Mouse (Mus musculus) A20 (cell line): ENCODE results near the gene Fut11.

Experiments used
- DNase-seq: peaks from one replicate; pipeline ENCODE4 v3.0.0-alpha.2; 2011; ENCODE audit warnings: low read depth, low spot score

The Fut11 gene

GRCm38 (mm10) chr14:20694884-20695760 lies at the start of gene Fut11:
Gene Fut11 (plus strand): TSS chr14:20694968.
- peak; percentile 92 for DNase-seq

GRCm38 (mm10) chr14:20645547-20645946 lies 49.2 kb upstream of the Fut11 start:
- DNase-seq, result peak; percentile 33

- no peak for DNase-seq
These were observed 48.4 kb upstream of the Fut11 start for GRCm38 (mm10) chr14:20646381-20646780.

GRCm38 (mm10) chr14:20651000-20651399 lies 43.8 kb upstream of the Fut11 start:
- DNase-seq, result no peak

GRCm38 (mm10) chr14:20651722-20652256 lies 43.0 kb upstream of the Fut11 start:
- no peak for DNase-seq

- no peak for DNase-seq
These were observed 39.9 kb upstream of the Fut11 start for GRCm38 (mm10) chr14:20654690-20655421.

GRCm38 (mm10) chr14:20655731-20656130 lies 39.0 kb upstream of the Fut11 start:
- DNase-seq, result no peak

DNA sequence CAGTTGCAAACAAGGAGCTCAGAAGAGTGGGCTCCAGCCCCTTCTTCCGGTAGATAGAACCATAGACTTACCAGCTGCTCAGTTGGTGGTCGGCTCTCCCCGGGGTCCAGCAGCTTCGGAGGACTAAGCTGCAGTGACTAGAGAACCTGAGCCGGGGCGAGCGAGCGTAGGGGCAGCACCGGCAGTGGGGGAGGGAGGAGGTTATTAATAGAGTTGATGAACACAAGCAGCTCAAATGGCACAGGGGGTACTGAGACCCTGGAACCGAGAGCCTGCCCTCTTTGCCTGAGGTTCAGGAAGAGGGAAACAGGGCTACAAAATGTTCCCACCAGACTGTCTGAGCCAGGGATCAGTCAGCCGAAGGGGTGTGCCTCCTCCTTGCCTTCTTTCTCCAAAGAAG lies 38.4 kb upstream of the Fut11 start, which contains the start of gene Myoz1:
Gene Myoz1 (minus strand): TSS at position 180 of the 400 bp plus-strand sequence.
- DNase-seq, result no peak

DNA sequence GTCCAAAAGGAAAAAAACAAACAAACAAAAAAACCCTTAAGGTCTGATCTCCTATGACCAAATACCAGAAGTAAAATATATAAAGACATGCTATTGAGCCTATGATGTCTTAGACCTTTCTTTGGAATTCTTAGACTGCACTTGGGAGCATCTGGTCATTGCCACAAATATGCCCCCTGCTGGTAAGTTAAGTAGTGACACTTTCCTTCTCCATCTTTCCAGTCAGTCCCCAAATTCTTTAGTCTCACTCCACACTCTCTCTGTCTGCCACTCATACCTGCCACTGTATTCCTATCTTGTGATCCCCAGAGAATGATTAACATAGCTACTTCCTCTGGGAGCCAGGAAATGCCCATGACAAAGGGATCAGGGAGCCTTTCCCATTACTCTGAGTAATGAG lies 36.4 kb upstream of the Fut11 start:
- peak; percentile 39 for DNase-seq

GRCm38 (mm10) chr14:20658902-20659301 lies 35.9 kb upstream of the Fut11 start:
- DNase-seq, result no peak

DNA sequence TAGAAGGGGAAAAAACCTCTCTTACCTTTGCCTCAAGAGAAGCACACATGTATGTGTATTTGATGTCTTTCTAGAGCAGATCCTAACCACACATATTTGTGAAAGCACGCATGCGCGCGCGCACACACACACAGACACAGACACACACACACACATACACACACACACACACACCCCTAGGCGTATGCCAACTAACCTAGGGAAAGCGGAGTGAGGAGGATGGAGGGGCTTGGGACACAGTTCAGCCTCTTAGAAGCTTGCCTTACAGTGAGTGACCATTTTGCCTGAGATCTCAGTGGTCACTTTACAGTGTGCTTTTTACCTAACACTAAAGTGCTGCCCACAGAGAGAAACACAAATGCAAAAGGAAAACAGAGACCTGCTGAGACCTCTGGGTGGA lies 35.1 kb upstream of the Fut11 start:
- DNase-seq, result no peak

DNA sequence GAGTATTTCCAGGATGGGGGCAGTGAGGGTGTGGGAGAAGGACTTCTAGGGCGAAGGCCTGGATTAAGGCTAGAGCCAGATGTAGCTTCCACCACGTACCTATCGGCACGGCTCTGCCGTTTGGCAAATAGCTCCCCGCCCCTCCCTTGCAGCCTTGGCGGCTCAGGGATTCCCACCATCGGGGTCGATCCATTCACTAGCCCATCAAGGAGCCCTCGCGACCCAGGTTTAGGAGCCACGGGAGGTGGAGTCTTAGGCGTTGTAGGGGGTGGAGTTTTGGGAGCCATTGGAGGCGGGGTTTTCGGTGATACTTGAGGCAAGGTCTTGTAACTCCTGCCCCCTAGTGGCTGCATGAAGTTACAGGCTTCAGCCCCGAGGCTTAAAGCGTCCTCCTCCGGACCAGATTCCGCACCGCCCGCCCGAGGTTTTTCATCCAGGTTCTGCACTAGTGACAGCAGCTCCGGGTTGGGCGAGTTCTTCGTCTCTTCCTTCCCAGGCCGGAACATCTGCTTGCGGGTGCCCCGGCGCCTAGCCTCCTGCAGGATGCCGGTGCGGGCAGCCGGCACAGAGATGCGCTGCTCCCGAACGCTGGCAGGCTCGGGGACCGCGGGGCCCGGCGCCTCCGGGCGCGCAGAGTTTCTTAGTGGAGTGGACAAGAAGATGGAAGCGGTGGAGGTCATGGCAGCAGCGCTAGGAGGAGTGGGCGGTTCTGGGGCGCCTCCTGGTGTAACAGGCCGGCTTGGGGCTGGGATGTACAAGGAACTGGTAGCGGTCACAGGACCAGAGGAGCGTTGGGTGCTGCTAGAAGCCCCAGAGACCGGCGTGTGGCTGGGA lies 33.7 kb upstream of the Fut11 start:
- peak; percentile 95 for DNase-seq

GRCm38 (mm10) chr14:20661661-20662331 lies 33.0 kb upstream of the Fut11 start:
- DNase-seq, result no peak

DNA sequence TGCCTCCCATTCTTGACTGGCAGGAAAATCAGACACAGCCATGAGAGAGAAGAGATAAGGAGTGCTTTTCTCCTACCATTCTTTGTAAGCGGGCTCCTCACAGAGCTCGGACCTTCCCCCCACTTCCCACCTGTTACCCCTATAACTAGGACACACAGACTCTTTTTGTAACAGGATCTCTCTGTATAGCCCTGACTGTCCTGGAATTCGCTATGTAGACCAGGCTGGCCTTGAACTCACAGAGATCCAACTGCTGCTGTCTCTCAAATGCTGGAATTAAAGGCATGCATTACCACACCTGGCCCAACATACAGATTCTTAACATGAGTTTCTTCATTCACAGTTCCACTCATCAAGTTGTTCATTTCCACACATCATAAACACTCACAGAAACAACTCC lies 32.0 kb upstream of the Fut11 start:
- DNase-seq, result no peak

DNA sequence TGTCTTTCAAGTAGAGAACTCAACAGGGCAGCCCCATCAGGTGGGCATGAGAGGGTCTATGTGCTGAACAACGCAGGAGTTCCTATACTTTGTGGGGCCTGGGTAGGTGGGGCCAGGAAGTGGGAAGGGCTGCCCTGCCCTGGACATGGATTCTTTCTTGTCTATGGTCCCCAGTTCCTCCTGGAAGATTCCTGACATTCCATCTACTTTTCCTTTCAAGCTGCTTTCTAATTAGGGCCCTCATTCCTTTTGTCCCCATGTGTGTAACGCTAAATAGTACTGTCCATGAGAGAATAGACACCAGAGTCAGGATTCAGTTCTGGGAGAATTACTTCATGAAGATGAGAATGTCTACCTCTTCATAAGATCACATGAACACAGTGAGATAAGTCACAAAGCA lies 31.2 kb upstream of the Fut11 start:
- no peak for DNase-seq

GRCm38 (mm10) chr14:20664436-20664835 lies 30.3 kb upstream of the Fut11 start:
- no peak for DNase-seq

- DNase-seq, result no peak
These were observed 27.3 kb upstream of the Fut11 start for GRCm38 (mm10) chr14:20667469-20667868.

- no peak for DNase-seq
These were observed 26.5 kb upstream of the Fut11 start, which contains the start of gene Synpo2l for GRCm38 (mm10) chr14:20668154-20668810. Gene Synpo2l (minus strand): TSS chr14:20668354.

DNA sequence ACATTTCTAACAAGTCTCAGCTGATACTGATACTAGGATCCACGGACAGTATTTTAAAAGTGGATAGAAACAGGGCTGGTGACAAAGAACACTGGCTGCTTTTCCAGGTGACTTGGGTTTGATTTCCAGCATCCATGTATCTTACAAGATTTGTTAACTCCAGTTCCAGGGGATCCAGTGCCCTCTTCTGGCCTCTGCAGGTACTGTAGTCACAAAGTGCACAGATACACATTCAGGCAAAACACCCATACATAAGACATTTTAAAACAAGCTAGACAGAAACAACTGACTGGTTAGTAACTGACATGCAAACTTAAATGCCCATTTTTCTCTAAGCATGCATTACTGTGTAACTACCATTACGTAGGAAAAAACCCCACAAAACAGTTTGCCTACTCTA lies 21.8 kb upstream of the Fut11 start:
- peak; percentile 82 for DNase-seq

DNA sequence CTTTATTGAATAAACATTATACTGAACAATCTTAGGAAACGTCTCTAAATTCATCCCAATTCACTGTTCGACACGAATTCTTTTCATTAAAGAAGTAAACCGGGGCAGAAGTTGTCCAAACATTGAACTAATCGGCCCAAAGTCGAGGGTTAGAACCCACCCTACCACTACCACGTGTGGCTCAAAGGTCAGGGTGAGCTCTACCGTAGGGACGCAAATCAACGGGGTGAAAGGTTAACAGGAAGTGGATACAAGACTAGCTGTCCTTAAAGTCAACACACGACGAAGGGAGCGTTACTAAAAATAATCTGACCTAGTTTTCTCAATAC lies 21.1 kb upstream of the Fut11 start:
- DNase-seq, result no peak
